Mouse (Mus musculus) hindbrain, embryonic 13.5 days (tissue): ENCODE measurements around the gene Lix1l. TPM values are rescaled to one million over a fixed set of nuclear protein-coding genes. Genes with fewer than 3 reads are reported as not detected.
A peak's percentile ranks its signal among the peaks of the same experiment; 100 is the strongest.
"Not testable (repeated sequence)": the region's sequence is repeated elsewhere in the genome, so short reads cannot be mapped to it uniquely, and the experiment has no call there.

Experiments used
- ATAC-seq: fragments of 200-750 bp; cut with Nextera tagmentation; 2 replicates; pipeline ENCODE4 v1.8.0; 2017; ENCODE audit warnings: moderate TSS enrichment; ENCODE audit not compliant: low FRiP score
- H3K27ac ChIP-seq: fragments of 300-500 bp; sonication (generic); 2 replicates; pipeline ENCODE4 v1.5.1; 2015; ENCODE audit warnings: inconsistent platforms, mild to moderate bottlenecking, moderate library complexity
- H3K27me3 ChIP-seq: fragments of 300-500 bp; sonication (generic); 2 replicates; pipeline ENCODE4 v1.6.1; 2015; ENCODE audit warnings: mild to moderate bottlenecking, inconsistent platforms
- H3K36me3 ChIP-seq: fragments of 300-500 bp; sonication (generic); 2 replicates; pipeline ENCODE4 v1.6.1; 2015; ENCODE audit warnings: mild to moderate bottlenecking, inconsistent platforms
- H3K4me1 ChIP-seq: fragments of 300-500 bp; sonication (generic); replicated peaks from 2 replicates; pipeline ENCODE4 v1.6.1; 2015; ENCODE audit warnings: inconsistent platforms
- H3K4me2 ChIP-seq: fragments of 300-500 bp; sonication (generic); 2 replicates; pipeline ENCODE4 v1.6.1; 2015; ENCODE audit warnings: inconsistent platforms, mild to moderate bottlenecking, moderate library complexity
- H3K4me3 ChIP-seq: fragments of 300-500 bp; sonication (generic); 2 replicates; pipeline ENCODE4 v1.5.1; 2015; ENCODE audit warnings: mild to moderate bottlenecking, inconsistent platforms
- H3K9ac ChIP-seq: fragments of 300-500 bp; sonication (generic); 2 replicates; pipeline ENCODE4 v1.6.1; 2015; ENCODE audit warnings: mild to moderate bottlenecking, inconsistent platforms
- H3K9me3 ChIP-seq: fragments of 300-500 bp; sonication (generic); 2 replicates; pipeline ENCODE4 v1.6.1; 2016; ENCODE audit warnings: inconsistent platforms
- WGBS: fragments of 180-500 bp; shearing (Covaris S2); methylation state at CpG from one replicate; pipeline ENCODE4 v1.1.7; 2015; 5-methylcytosine and 5-hydroxymethylcytosine counted together
- polyA plus RNA-seq: library from polyadenylated mRNA; unstranded; fragments of >200 nt; fragmentation: Nextera tagmentation; extraction: Ambion mirVana; gene quantifications from 2 replicates; pipeline ENCODE4 v1.2.1, GENCODE M21; 2015

Gene Lix1l
- polyA plus RNA-seq, 1 experiment from 2014 or later, result 7.3 TPM

DNA sequence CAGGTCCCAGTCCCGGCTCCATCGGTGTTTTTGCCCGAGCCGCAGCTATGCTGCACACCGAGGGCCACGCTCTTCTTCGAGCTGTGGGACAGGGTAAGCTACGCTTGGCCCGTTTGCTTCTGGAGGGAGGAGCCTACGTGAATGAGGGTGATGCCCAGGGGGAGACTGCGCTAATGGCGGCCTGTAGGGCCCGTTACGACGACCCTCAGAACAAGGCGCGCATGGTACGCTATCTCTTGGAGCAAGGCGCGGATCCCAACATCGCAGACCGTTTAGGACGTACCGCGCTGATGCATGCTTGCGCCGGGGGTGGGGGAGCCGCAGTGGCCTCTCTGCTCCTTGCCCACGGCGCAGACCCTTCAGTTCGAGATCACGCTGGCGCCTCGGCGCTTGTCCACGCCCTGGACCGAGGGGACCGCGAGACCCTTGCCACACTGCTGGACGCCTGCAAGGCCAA is 3.5 kb upstream of the Lix1l start:
- Histone ChIP-seq H3K9me3 (no peaks in the 10 kb centered on the region), H3K27me3 (peaks cover 13% of the 10 kb centered on the region), H3K9ac (peak overlapping the region; percentile 85), H3K36me3 (no peaks in the 10 kb centered on the region), H3K4me2 (peak overlapping the region; percentile 98), H3K27ac (peak overlapping the region; percentile 74), H3K4me1 (peaks cover 70% of the 10 kb centered on the region), H3K4me3 (peak overlapping the region; percentile 53)
- under 1% methylated on average over 40 of the region's 40 CpGs for WGBS
- ATAC-seq, result peak; percentile 3; the same call in 1 of the 2 replicates

DNA sequence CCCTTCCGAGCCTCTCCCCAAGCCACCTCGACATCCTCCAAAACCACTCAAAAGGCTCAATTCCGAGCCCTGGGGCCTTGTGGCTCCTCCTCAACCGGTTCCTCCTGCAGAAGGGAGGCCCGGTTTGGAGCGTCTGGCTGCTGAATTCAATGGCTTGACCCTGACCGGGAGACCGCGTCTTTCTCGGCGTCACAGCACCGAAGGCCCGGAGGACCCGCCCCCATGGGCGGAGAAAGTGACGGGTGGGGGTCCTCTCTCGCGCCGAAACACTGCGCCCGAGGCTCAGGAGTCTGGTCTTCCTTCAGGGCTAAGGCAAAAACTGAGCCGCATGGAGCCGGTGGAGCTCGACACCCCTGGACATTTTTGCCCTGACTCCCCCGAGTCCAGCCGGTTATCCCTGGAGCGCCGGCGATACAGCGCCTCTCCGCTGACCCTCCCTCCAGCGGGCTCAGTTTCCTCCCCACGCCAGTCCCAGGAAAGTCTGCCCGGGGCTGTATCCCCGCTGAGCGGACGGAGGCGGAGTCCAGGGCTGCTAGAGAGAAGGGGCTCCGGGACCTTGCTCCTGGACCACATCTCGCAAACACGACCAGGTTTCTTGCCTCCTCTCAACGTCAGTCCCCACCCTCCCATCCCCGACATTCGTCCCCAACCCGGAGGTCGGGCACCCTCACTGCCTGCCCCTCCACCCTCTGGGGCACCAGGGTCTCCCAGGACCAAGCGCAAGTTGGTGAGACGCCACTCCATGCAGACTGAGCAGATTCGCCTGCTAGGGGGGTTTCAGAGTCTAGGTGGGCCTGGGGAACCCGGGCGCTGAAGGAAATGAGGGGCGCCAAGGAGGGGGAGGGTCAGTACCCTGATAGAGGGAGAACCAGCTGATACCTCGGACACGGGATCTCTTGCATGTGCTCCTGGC is 2.5 kb upstream of the Lix1l start:
- Histone ChIP-seq H3K27me3 (peaks cover 13% of the 10 kb centered on the region), H3K9me3 (no peaks in the 10 kb centered on the region), H3K4me3 (peak overlapping the region; percentile 53), H3K27ac (peak overlapping the region; percentile 74), H3K9ac (peak overlapping the region; percentile 85), H3K4me2 (peak overlapping the region; percentile 98), H3K36me3 (no peaks in the 10 kb centered on the region), H3K4me1 (peaks cover 71% of the 10 kb centered on the region)
- under 1% methylated on average over 54 of the region's 54 CpGs for WGBS
- no peak for ATAC-seq

DNA sequence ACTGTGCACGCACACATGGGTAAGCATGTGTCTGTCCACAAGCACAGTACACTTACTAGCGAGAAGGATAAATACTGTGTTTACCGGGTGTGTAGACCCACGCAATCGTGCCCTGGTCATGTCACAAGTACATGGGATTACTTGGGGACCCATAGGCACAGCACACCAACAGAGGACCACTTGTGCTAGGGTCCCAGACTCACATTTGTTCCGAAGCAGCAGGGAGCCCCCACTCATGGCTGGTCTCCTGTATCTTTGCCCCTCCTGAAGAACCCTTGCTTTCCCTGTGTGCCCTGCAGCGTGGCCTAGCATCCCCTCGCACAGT is 1.9 kb upstream of the Lix1l start:
- WGBS, result 32% methylated on average over 8 of the region's 8 CpGs
- peak overlapping the region; percentile 85 for H3K9ac ChIP-seq
- peak overlapping the region; percentile 53 for H3K4me3 ChIP-seq

DNA sequence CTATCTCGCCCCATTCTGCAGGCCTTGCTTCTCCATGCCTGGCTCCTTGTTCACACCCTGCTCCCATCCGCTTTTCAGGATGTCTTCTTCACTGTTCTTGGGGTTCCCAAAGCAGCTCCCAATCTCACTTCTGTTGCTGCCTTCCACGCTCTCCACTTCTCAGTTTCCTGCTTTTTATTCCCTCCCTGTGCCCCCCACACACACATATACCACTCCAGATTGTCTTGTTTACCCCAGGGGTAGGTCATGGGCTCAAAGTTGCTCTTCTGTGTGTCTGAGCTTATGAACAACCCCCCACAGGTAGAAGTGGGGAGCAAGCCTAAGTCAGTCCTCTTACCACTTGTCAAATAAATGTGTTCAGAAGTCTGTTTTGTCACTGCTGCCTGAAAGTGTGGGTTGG is 1.5 kb upstream of the Lix1l start:
- Histone ChIP-seq H3K4me1 (peaks cover 81% of the 10 kb centered on the region), H3K9ac (0 out of 2 replicates have a peak overlapping the region, but pooled peaks have one; percentile 35), H3K36me3 (no peaks in the 10 kb centered on the region), H3K27me3 (peaks cover 13% of the 10 kb centered on the region), H3K27ac (no peak overlapping the region), H3K9me3 (no peaks in the 10 kb centered on the region), H3K4me3 (no peak overlapping the region), H3K4me2 (peak overlapping the region; percentile 98; the same call in 1 of the 2 replicates)
- 77% methylated on average over 3 of the region's 3 CpGs for WGBS
- ATAC-seq, result no peak

More for the DNA sequence above, 1.9 kb upstream of the Lix1l start:
- Histone ChIP-seq H3K27ac (no peak overlapping the region), H3K27me3 (peaks cover 13% of the 10 kb centered on the region), H3K4me1 (peaks cover 78% of the 10 kb centered on the region), H3K4me2 (peak overlapping the region; percentile 98), H3K36me3 (no peaks in the 10 kb centered on the region), H3K9me3 (no peaks in the 10 kb centered on the region)
- no peak for ATAC-seq

DNA sequence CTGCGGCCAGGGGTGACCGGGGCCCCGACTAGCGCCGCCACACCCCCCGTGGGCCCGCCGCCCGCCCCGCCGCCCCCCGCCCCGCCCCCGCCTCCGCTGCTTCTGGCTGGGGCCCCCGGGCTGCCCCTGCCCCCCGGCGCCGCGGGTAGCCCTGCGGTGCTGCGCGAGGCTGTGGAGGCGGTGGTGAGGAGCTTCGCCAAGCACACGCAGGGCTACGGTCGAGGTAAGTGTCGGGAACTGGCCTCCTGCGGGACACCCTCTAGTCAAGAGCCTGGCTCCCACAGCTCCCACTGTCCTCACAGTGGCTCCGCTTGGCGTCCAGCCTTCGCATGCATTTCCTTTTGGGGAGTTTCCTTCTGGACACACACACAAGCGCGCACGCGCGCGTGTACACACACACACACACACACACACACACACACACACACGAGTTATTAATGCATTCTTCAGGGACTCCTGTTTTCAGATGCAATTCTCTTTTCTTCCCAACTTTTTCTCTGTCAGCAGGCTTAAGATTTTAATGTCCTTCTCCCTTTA is 370 bp downstream of the Lix1l start:
- peak; percentile 71 for ATAC-seq
- Histone ChIP-seq H3K36me3 (peaks cover 3% of the 10 kb centered on the region; the same call in 1 of the 2 replicates), H3K27ac (peak overlapping the region; percentile 96), H3K4me3 (peak overlapping the region; percentile 84), H3K27me3 (no peaks in the 10 kb centered on the region), H3K4me2 (peak overlapping the region; percentile 83), H3K9ac (peak overlapping the region; percentile 94), H3K9me3 (no peaks in the 10 kb centered on the region), H3K4me1 (peaks cover 87% of the 10 kb centered on the region)
- 2% methylated on average over 7 of the region's 40 CpGs for WGBS

DNA sequence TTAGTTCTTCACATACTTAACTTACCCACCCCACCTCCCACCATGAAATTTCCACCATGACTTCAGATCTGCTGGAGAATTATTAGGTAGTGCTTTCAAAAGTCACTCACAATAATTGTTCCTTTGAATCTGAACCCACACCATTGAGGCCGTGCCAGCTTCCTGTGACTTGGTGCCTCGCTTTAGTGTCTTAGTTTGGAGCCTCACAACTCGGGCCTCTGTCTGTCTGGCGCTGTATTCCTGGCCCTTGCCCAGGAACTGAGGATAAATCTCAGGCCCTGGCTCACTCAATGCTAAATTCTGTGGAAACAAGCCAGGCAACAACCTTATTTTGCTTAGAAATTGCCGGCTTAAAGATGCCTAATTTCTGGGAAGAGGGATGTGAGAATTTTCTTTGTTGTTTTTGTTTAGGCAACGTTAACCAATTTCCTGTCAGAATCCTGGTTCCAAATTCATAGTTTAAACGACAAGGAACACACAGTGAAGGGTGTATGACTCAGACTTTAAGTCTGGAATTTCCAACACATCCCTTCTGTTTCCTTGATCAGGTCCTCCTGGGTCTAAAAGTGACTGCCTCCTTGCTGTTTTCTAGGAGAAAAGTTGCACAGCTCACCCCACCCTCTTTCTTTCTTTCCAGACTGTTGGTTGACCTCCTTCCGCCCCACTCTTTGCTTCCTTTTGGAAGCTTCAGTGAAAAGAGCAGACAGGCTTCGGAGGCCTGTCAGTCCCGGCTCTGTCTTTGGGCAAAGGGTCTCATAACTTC is 1.2 kb downstream of the Lix1l start:
- H3K9me3 ChIP-seq, result no peaks in the 10 kb centered on the region
- peak overlapping the region; percentile 96 for H3K27ac ChIP-seq
- 14% methylated on average over 10 of the region's 10 CpGs for WGBS
- H3K9ac ChIP-seq, result peak overlapping the region; percentile 94
- H3K36me3 ChIP-seq, result peaks cover 3% of the 10 kb centered on the region; the same call in 1 of the 2 replicates
- peaks cover 79% of the 10 kb centered on the region for H3K4me1 ChIP-seq
- no peaks in the 10 kb centered on the region for H3K27me3 ChIP-seq
- H3K4me2 ChIP-seq, result peak overlapping the region; percentile 83
- H3K4me3 ChIP-seq, result peak overlapping the region; percentile 84
- ATAC-seq, result no peak

DNA sequence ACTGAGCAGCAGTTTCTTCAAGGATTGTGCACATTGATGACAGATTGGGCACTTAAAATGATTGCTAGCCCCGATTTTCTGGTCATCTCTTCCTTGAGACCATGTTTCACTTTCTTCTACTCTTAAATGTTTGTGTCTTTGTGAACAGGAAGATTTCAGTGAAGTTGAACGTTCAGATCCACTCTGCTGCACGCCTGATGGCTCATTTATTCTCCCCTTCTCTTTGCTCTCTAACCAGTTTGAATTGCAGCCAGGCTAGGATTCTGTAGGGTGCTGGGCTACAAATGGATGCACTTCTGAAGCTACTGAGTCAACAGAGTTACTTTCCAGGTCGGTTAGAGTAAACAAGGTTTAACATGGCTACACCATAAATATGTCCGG is 1.7 kb downstream of the Lix1l start:
- peak overlapping the region; percentile 94 for H3K9ac ChIP-seq
- H3K4me3 ChIP-seq, result peak overlapping the region; percentile 84
- peak overlapping the region; percentile 83 for H3K4me2 ChIP-seq
- no peaks in the 10 kb centered on the region for H3K27me3 ChIP-seq
- no peaks in the 10 kb centered on the region for H3K9me3 ChIP-seq
- peak overlapping the region; percentile 96 for H3K27ac ChIP-seq
- H3K36me3 ChIP-seq, result peaks cover 3% of the 10 kb centered on the region; the same call in 1 of the 2 replicates
- H3K4me1 ChIP-seq, result peaks cover 78% of the 10 kb centered on the region
- no peak for ATAC-seq
- 29% methylated on average over 5 of the region's 5 CpGs for WGBS

DNA sequence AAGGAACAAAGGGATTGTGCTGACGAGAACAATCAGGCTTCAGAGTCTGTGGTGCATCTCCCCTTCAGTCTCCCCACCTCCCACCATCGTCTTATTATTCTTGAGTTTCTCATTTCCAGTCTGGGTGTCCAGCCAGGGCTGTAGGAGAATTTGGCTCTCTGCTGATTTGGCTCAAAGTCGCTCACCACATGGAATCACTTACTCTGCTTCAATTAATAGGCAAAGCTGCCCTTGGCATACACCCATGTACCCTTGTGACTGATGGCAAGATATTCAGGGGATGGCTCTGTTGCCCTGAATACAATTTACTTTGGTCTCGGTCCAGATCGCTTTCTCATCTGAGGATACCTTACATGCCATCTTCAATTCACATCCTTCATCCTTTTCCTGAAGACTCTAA is 2.4 kb downstream of the Lix1l start:
- peaks cover 72% of the 10 kb centered on the region for H3K4me1 ChIP-seq
- no peaks in the 10 kb centered on the region for H3K9me3 ChIP-seq
- H3K9ac ChIP-seq, result peak overlapping the region; percentile 94
- H3K4me3 ChIP-seq, result peak overlapping the region; percentile 84
- WGBS, result 26% methylated on average over 5 of the region's 5 CpGs
- H3K36me3 ChIP-seq, result peaks cover 3% of the 10 kb centered on the region; the same call in 1 of the 2 replicates
- H3K27ac ChIP-seq, result peak overlapping the region; percentile 96
- H3K4me2 ChIP-seq, result peak overlapping the region; percentile 83
- no peaks in the 10 kb centered on the region for H3K27me3 ChIP-seq
- no peak for ATAC-seq

DNA sequence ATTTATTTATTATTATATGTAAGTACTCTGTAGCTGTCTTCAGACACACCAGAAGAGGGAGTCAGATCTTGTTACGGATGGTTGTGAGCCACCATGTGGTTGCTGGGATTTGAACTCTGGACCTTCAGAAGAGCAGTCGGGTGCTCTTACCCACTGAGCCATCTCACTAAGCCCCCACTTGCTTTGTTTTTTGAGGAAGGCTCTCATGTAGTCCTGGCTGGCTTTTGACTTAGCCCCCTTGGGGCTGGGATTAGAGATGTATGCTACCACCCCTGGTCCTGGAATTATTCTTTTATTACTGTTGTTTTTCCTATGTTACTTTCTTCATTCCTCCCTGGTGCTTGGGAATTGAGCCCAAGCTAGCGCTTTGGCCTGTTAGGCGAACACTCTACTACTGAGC is 5.1 kb downstream of the Lix1l start:
- H3K4me2 ChIP-seq, ATAC-seq, H3K36me3 ChIP-seq, H3K27me3 ChIP-seq, H3K27ac ChIP-seq, H3K9ac ChIP-seq, H3K9me3 ChIP-seq, H3K4me3 ChIP-seq: not testable (repeated sequence)
- peaks cover 51% of the 10 kb centered on the region for H3K4me1 ChIP-seq
- 89% methylated on average over 4 of the region's 4 CpGs for WGBS

DNA sequence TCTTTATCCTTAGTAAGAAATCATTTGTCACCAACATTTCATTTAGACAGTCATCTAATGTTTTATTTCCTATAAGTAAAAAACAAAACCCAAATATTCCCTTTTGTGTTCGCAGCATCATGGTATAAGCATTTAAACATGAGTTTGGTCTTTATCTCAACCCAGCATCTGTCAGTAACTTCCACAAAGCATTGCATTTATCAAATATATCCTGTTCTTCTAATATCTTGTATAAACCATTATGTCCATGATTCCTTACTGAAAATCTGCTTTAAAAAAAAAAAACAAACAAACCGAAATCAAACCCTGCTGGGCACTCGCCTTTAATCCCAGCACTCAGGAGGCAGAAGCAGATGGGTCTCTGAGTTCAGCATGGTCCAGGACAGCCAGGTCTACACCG is 5.7 kb downstream of the Lix1l start:
- WGBS, result 92% methylated on average over 4 of the region's 4 CpGs
- Histone ChIP-seq H3K9ac (no peak overlapping the region), H3K4me2 (no peak overlapping the region), H3K27me3 (no peaks in the 10 kb centered on the region), H3K4me1 (peaks cover 51% of the 10 kb centered on the region), H3K27ac (no peak overlapping the region), H3K9me3 (no peaks in the 10 kb centered on the region), H3K4me3 (no peak overlapping the region), H3K36me3 (peaks cover 3% of the 10 kb centered on the region; the same call in 1 of the 2 replicates)
- no peak for ATAC-seq

DNA sequence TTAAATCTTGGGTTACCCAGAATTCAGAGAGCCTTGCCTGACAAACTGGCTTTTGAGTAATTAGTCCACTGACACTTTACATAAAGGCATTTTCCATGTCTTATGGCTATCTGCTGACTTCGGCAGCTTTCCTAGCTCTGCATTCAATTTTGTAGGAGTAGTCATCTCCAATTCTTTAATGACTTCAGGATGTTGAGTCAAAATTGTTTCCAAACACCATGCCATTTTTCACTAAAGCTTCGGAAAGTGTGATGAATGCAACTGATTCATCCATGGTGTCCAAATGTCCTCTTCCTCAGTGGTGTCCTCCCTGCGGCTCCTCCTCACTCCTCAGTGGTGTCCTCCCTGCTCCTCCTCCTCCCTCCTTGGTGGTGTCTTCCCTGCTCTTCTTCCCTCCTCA is 17.0 kb downstream of the Lix1l start:
- no peaks in the 10 kb centered on the region for H3K4me1 ChIP-seq
- no peak overlapping the region for H3K27ac ChIP-seq
- H3K9ac ChIP-seq, result no peak overlapping the region
- H3K4me2 ChIP-seq, result no peak overlapping the region
- no peak for ATAC-seq
- WGBS, result 95% methylated on average over 3 of the region's 3 CpGs
- no peaks in the 10 kb centered on the region for H3K27me3 ChIP-seq
- no peak overlapping the region for H3K4me3 ChIP-seq
- H3K9me3 ChIP-seq, result no peaks in the 10 kb centered on the region
- peaks cover 75% of the 10 kb centered on the region for H3K36me3 ChIP-seq

DNA sequence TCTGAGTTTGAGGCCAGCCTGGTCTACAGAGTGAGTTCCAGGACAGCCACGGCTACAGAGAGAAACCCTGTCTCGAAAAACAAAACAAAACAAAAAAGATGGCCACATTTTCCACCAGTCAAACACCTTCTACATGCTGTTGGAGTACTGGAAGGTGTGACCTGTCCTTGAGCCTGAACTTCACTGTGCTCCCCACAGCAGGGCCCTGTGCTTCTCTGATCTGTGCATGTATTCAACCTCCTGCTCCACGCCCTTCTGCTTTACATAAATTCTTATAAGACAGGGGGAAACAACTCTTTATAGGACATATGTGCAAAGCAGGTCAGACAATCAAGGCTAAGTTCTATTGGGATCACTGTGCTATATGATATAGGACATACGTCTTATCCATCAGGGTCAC is 22.3 kb downstream of the Lix1l start:
- Histone ChIP-seq H3K4me3 (no peak overlapping the region), H3K27me3 (no peaks in the 10 kb centered on the region), H3K27ac (no peak overlapping the region), H3K4me1 (no peaks in the 10 kb centered on the region), H3K36me3 (peaks cover 68% of the 10 kb centered on the region), H3K9me3 (no peaks in the 10 kb centered on the region), H3K9ac (no peak overlapping the region), H3K4me2 (no peak overlapping the region)
- WGBS, result 94% methylated on average over 4 of the region's 4 CpGs
- ATAC-seq, result no peak
